Mouse (Mus musculus): ENCODE data around the gene S100a8.

GRCm38 (mm10) chr3:90709591-90710460, 41.0 kb downstream of the S100a8 start:
- TF ChIP-seq GATA1 (IDR thresholded peaks at IDR 0.05; ENCODE audit: borderline replicate concordance, low read length), result no peak
- no peak for TF ChIP-seq FLI1 (IDR thresholded peaks at IDR 0.05; ENCODE audit: low read length)

Measured in megakaryocyte, embryonic 14.5 days (primary cell).